Mouse (Mus musculus): Measurements from ENCODE around the gene Sprtn. TPM values are rescaled to one million over a fixed set of nuclear protein-coding genes. Genes with fewer than 3 reads are reported as not detected.

The Sprtn gene
- polyA plus RNA-seq, 2 experiments, result 11.3 to 16.5 TPM

- 0 out of 2 replicates have a peak overlapping the region, but pooled peaks have one; percentile 7 for H3K9ac ChIP-seq (ENCODE audit: low read depth, low read length, severe bottlenecking)
- H3K36me3 ChIP-seq (ENCODE audit: control insufficient read depth, insufficient read depth, low read length), result peaks cover 11% of the 10 kb centered on the region
- H3K9me3 ChIP-seq (ENCODE audit: control insufficient read depth, low read length), result no peaks in the 10 kb centered on the region
- no peak overlapping the region for H3K4me3 ChIP-seq (replicated peaks; ENCODE audit: low read length)
- DNase-seq (ENCODE audit: low spot score) (no peak), ATAC-seq (ENCODE audit: low FRiP score, low read depth) (no peak)
- no peak overlapping the region for H3K27ac ChIP-seq (replicated peaks; ENCODE audit: low read depth, low read length)
- 56% methylated on average over 7 of the region's 7 CpGs for WGBS
- H3K27me3 ChIP-seq (ENCODE audit: control insufficient read depth, insufficient read depth, low read length), result no peaks in the 10 kb centered on the region
- peaks cover 14% of the 10 kb centered on the region for H3K4me1 ChIP-seq (ENCODE audit: control insufficient read depth, insufficient read depth, low read length)
- no peak for TF ChIP-seq POLR2A (IDR thresholded peaks at IDR 0.05; ENCODE audit: borderline replicate concordance, extremely low read depth, insufficient read depth, insufficient read length)
- H3K4me2 ChIP-seq (replicated peaks; ENCODE audit: low read depth, low read length, severe bottlenecking), result no peak overlapping the region
Observed at GRCm38 (mm10) chr8:124944406-124944805, 46.7 kb downstream of the Sprtn start.

GRCm38 (mm10) chr8:124947865-124948732 lies 50.4 kb downstream of the Sprtn start:
- H3K4me3 ChIP-seq (replicated peaks; ENCODE audit: low read length), result peak overlapping the region; percentile 91
- H3K9me3 ChIP-seq (ENCODE audit: control insufficient read depth, low read length), result no peaks in the 10 kb centered on the region
- no peaks in the 10 kb centered on the region; the same call in 1 of the 2 replicates for H3K36me3 ChIP-seq (ENCODE audit: control insufficient read depth, insufficient read depth, low read length)
- H3K27me3 ChIP-seq (ENCODE audit: control insufficient read depth, insufficient read depth, low read length), result no peaks in the 10 kb centered on the region
- peaks cover 21% of the 10 kb centered on the region for H3K4me1 ChIP-seq (ENCODE audit: control insufficient read depth, insufficient read depth, low read length)
- H3K27ac ChIP-seq (replicated peaks; ENCODE audit: low read depth, low read length), result peak overlapping the region; percentile 93
- peak overlapping the region; percentile 89 for H3K9ac ChIP-seq (ENCODE audit: low read depth, low read length, severe bottlenecking)
- TF ChIP-seq POLR2A (IDR thresholded peaks at IDR 0.05; ENCODE audit: borderline replicate concordance, extremely low read depth, insufficient read depth, insufficient read length), result no peak
- peak; percentile 3; the same call in 1 of the 2 replicates for ATAC-seq (ENCODE audit: low FRiP score, low read depth)
- H3K4me2 ChIP-seq (replicated peaks; ENCODE audit: low read depth, low read length, severe bottlenecking), result peak overlapping the region; percentile 85
- 0% methylated on average over 62 of the region's 67 CpGs for WGBS
- peak; percentile 51 for DNase-seq (ENCODE audit: low spot score)

- Histone ChIP-seq H3K9me3 (ENCODE audit: control insufficient read depth, low read length) (no peaks in the 10 kb centered on the region), H3K27ac (replicated peaks; ENCODE audit: low read depth, low read length) (peak overlapping the region; percentile 93), H3K27me3 (ENCODE audit: control insufficient read depth, insufficient read depth, low read length) (no peaks in the 10 kb centered on the region), H3K4me3 (replicated peaks; ENCODE audit: low read length) (peak overlapping the region; percentile 91), H3K4me2 (replicated peaks; ENCODE audit: low read depth, low read length, severe bottlenecking) (peak overlapping the region; percentile 85), H3K36me3 (ENCODE audit: control insufficient read depth, insufficient read depth, low read length) (no peaks in the 10 kb centered on the region; the same call in 1 of the 2 replicates), H3K9ac (ENCODE audit: low read depth, low read length, severe bottlenecking) (peak overlapping the region; percentile 89), H3K4me1 (ENCODE audit: control insufficient read depth, insufficient read depth, low read length) (peaks cover 21% of the 10 kb centered on the region)
- ATAC-seq (ENCODE audit: low FRiP score, low read depth) (peak; percentile 14; the same call in 1 of the 2 replicates), DNase-seq (ENCODE audit: low spot score) (no peak)
- under 1% methylated on average over 30 of the region's 62 CpGs for WGBS
- no peak for TF ChIP-seq POLR2A (IDR thresholded peaks at IDR 0.05; ENCODE audit: borderline replicate concordance, extremely low read depth, insufficient read depth, insufficient read length)
Observed at GRCm38 (mm10) chr8:124948733-124949111, 51.0 kb downstream of the Sprtn start.

GRCm38 (mm10) chr8:124949209-124950068 lies 51.8 kb downstream of the Sprtn start, which contains the start of gene Egln1:
Gene Egln1 (minus strand): TSS chr8:124949324.
- under 1% methylated on average over 27 of the region's 98 CpGs for WGBS

GRCm38 (mm10) chr8:124950069-124950456 lies 52.4 kb downstream of the Sprtn start:
- TF ChIP-seq POLR2A (IDR thresholded peaks at IDR 0.05; ENCODE audit: borderline replicate concordance, extremely low read depth, insufficient read depth, insufficient read length), result no peak
- no peaks in the 10 kb centered on the region for H3K9me3 ChIP-seq (ENCODE audit: control insufficient read depth, low read length)
- peak overlapping the region; percentile 91 for H3K4me3 ChIP-seq (replicated peaks; ENCODE audit: low read length)
- H3K27me3 ChIP-seq (ENCODE audit: control insufficient read depth, insufficient read depth, low read length), result no peaks in the 10 kb centered on the region
- H3K4me2 ChIP-seq (replicated peaks; ENCODE audit: low read depth, low read length, severe bottlenecking), result peak overlapping the region; percentile 85
- no peak for ATAC-seq (ENCODE audit: low FRiP score, low read depth)
- no peak for DNase-seq (ENCODE audit: low spot score)
- no peaks in the 10 kb centered on the region; the same call in 1 of the 2 replicates for H3K36me3 ChIP-seq (ENCODE audit: control insufficient read depth, insufficient read depth, low read length)
- WGBS, result 29% methylated on average over 10 of the region's 10 CpGs
- H3K27ac ChIP-seq (replicated peaks; ENCODE audit: low read depth, low read length), result peak overlapping the region; percentile 93
- peak overlapping the region; percentile 89 for H3K9ac ChIP-seq (ENCODE audit: low read depth, low read length, severe bottlenecking)
- peaks cover 21% of the 10 kb centered on the region for H3K4me1 ChIP-seq (ENCODE audit: control insufficient read depth, insufficient read depth, low read length)

More at GRCm38 (mm10) chr8:124949209-124950068, 51.8 kb downstream of the Sprtn start, which contains the start of gene Egln1:
- Histone ChIP-seq H3K4me2 (replicated peaks; ENCODE audit: low read depth, low read length, severe bottlenecking) (peak within 1 kb of the TSS; percentile 85), H3K9ac (ENCODE audit: low read depth, low read length, severe bottlenecking) (peak within 1 kb of the TSS; percentile 89), H3K4me1 (ENCODE audit: control insufficient read depth, insufficient read depth, low read length) (peaks cover 21% of the 10 kb centered on the region), H3K36me3 (ENCODE audit: control insufficient read depth, insufficient read depth, low read length) (no peaks in the 10 kb centered on the region; the same call in 1 of the 2 replicates), H3K27ac (replicated peaks; ENCODE audit: low read depth, low read length) (peak within 1 kb of the TSS; percentile 93), H3K27me3 (ENCODE audit: control insufficient read depth, insufficient read depth, low read length) (no peaks in the 10 kb centered on the region), H3K9me3 (ENCODE audit: control insufficient read depth, low read length) (no peaks in the 10 kb centered on the region), H3K4me3 (replicated peaks; ENCODE audit: low read length) (peak within 1 kb of the TSS; percentile 91)
- ATAC-seq (ENCODE audit: low FRiP score, low read depth), result peak; percentile 84
- TF ChIP-seq POLR2A (IDR thresholded peaks at IDR 0.05; ENCODE audit: borderline replicate concordance, extremely low read depth, insufficient read depth, insufficient read length), result peak; percentile 86; the same call in 1 of the 2 replicates
- DNase-seq (ENCODE audit: low spot score), result peak; percentile 83
